Mouse (Mus musculus): ENCODE data around the gene Arsa.

DNA sequence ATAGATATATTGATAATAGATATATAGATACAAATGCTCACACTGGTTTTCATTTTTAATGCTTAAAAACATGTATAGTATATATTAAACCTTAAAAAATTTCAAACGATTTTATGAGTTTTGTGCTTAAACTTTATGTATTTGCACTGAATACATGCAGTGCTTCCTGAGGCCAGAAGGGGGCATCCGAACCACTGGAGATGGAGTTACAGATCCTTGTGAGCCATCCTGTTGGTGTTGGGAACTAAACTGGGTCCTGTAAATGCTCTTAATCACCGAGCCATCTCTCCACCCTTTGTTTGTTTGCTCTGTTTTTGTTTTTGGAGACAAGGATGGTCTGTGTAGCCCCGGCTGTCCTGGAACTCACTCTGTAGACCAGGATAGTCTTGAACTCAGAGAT, 17.7 kb upstream of the Arsa start:
- TF ChIP-seq POLR2A (IDR thresholded peaks at IDR 0.05; ENCODE audit: insufficient read length, low read depth) (no peak), TCF12 (IDR thresholded peaks at IDR 0.05; ENCODE audit: insufficient read depth, poor library complexity, severe bottlenecking) (no peak), E2F4 (IDR thresholded peaks at IDR 0.05; ENCODE audit: insufficient read depth) (no peak), SRF (IDR thresholded peaks at IDR 0.05; ENCODE audit: control insufficient read depth, insufficient read length, low read depth) (no peak), POLR2AphosphoS2 (IDR thresholded peaks at IDR 0.05; ENCODE audit: insufficient read length, low read depth) (no peak), TCF3 (IDR thresholded peaks at IDR 0.05; ENCODE audit: insufficient read length, low read depth) (no peak), MYOG (IDR thresholded peaks at IDR 0.05; ENCODE audit: control insufficient read depth in 1 of 3, insufficient read depth in 1 of 3, insufficient read length in 2 of 3, low read depth in 2 of 3) (no peak), CEBPB (IDR thresholded peaks at IDR 0.05; ENCODE audit: insufficient read depth, poor library complexity, severe bottlenecking) (no peak), REST (IDR thresholded peaks at IDR 0.05; ENCODE audit: insufficient read depth, insufficient read length) (no peak), MAX (IDR thresholded peaks at IDR 0.05; ENCODE audit: low read depth) (no peak), USF1 (IDR thresholded peaks at IDR 0.05; ENCODE audit: low read depth) (no peak)
